Mouse (Mus musculus): ENCODE data around the gene Stk10. TPM values are rescaled to one million over a fixed set of nuclear protein-coding genes. Genes with fewer than 3 reads are reported as not detected.

The Stk10 gene
- polyA plus RNA-seq, 1 experiment from 2014 or later: 1.6 TPM

- WGBS: 62% methylated on average over 1 of the region's 1 CpGs
- Histone ChIP-seq H3K9ac (no peak overlapping the region), H3K4me3 (no peak overlapping the region), H3K36me3 (no peaks in the 10 kb centered on the region), H3K27me3 (no peaks in the 10 kb centered on the region), H3K9me3 (no peaks in the 10 kb centered on the region), H3K4me2 (no peak overlapping the region), H3K27ac (no peak overlapping the region), H3K4me1 (0 out of 2 replicates have a peak, but pooled peaks cover 8% of the 10 kb centered on the region)
- ATAC-seq (ENCODE audit: insufficient number of reproducible peaks, insufficient read depth, low FRiP score, low TSS enrichment, low read depth): no peak
Measured at GRCm38 (mm10) chr11:32625677-32626076, 92.6 kb downstream of the Stk10 start.

- 0 out of 2 replicates have a peak, but pooled peaks cover 8% of the 10 kb centered on the region for H3K4me1 ChIP-seq
- H3K9me3 ChIP-seq: no peaks in the 10 kb centered on the region
- no peak for ATAC-seq (ENCODE audit: insufficient number of reproducible peaks, insufficient read depth, low FRiP score, low TSS enrichment, low read depth)
- H3K4me3 ChIP-seq: no peak overlapping the region
- H3K27ac ChIP-seq: no peak overlapping the region
- H3K9ac ChIP-seq: no peak overlapping the region
- H3K27me3 ChIP-seq: no peaks in the 10 kb centered on the region
- H3K4me2 ChIP-seq: no peak overlapping the region
- no peaks in the 10 kb centered on the region for H3K36me3 ChIP-seq
- WGBS: 77% methylated on average over 6 of the region's 6 CpGs
Measured at GRCm38 (mm10) chr11:32626079-32626478, 93.0 kb downstream of the Stk10 start.

GRCm38 (mm10) chr11:32627900-32628299 is 94.8 kb downstream of the Stk10 start:
- Histone ChIP-seq H3K36me3 (no peaks in the 10 kb centered on the region), H3K27me3 (no peaks in the 10 kb centered on the region), H3K27ac (no peak overlapping the region), H3K9ac (no peak overlapping the region), H3K4me1 (0 out of 2 replicates have a peak, but pooled peaks cover 5% of the 10 kb centered on the region), H3K4me2 (no peak overlapping the region), H3K9me3 (no peaks in the 10 kb centered on the region), H3K4me3 (no peak overlapping the region)
- 79% methylated on average over 6 of the region's 6 CpGs for WGBS
- ATAC-seq (ENCODE audit: insufficient number of reproducible peaks, insufficient read depth, low FRiP score, low TSS enrichment, low read depth): no peak

- Histone ChIP-seq H3K9me3 (no peaks in the 10 kb centered on the region), H3K4me3 (no peak overlapping the region), H3K4me1 (no peaks in the 10 kb centered on the region), H3K36me3 (no peaks in the 10 kb centered on the region), H3K27ac (no peak overlapping the region), H3K27me3 (no peaks in the 10 kb centered on the region), H3K9ac (no peak overlapping the region), H3K4me2 (no peak overlapping the region)
- ATAC-seq (ENCODE audit: insufficient number of reproducible peaks, insufficient read depth, low FRiP score, low TSS enrichment, low read depth): no peak
- WGBS: 71% methylated on average over 4 of the region's 4 CpGs
Measured at GRCm38 (mm10) chr11:32629713-32630211, 96.7 kb downstream of the Stk10 start.

GRCm38 (mm10) chr11:32632671-32633070 is 99.6 kb downstream of the Stk10 start:
- H3K36me3 ChIP-seq: no peaks in the 10 kb centered on the region
- no peak overlapping the region for H3K4me2 ChIP-seq
- no peak overlapping the region for H3K27ac ChIP-seq
- no peak for ATAC-seq (ENCODE audit: insufficient number of reproducible peaks, insufficient read depth, low FRiP score, low TSS enrichment, low read depth)
- H3K9ac ChIP-seq: no peak overlapping the region
- no peaks in the 10 kb centered on the region for H3K4me1 ChIP-seq
- H3K27me3 ChIP-seq: no peaks in the 10 kb centered on the region
- WGBS: 95% methylated on average over 5 of the region's 5 CpGs
- H3K4me3 ChIP-seq: no peak overlapping the region
- no peaks in the 10 kb centered on the region for H3K9me3 ChIP-seq

- WGBS: 73% methylated on average over 3 of the region's 3 CpGs
- ATAC-seq (ENCODE audit: insufficient number of reproducible peaks, insufficient read depth, low FRiP score, low TSS enrichment, low read depth): no peak
Measured at GRCm38 (mm10) chr11:32633542-32633941, 100.4 kb downstream of the Stk10 start.

GRCm38 (mm10) chr11:32634143-32634542 is 101.0 kb downstream of the Stk10 start:
- ATAC-seq (ENCODE audit: insufficient number of reproducible peaks, insufficient read depth, low FRiP score, low TSS enrichment, low read depth): no peak
- WGBS: 85% methylated on average over 2 of the region's 2 CpGs
- H3K36me3 ChIP-seq: no peaks in the 10 kb centered on the region

More at GRCm38 (mm10) chr11:32633542-32633941, 100.4 kb downstream of the Stk10 start:
- no peaks in the 10 kb centered on the region for H3K9me3 ChIP-seq
- H3K9ac ChIP-seq: no peak overlapping the region
- H3K4me1 ChIP-seq: peaks cover 2% of the 10 kb centered on the region
- no peak overlapping the region for H3K4me2 ChIP-seq
- H3K27me3 ChIP-seq: no peaks in the 10 kb centered on the region
- H3K4me3 ChIP-seq: no peak overlapping the region
- H3K27ac ChIP-seq: no peak overlapping the region
- no peaks in the 10 kb centered on the region for H3K36me3 ChIP-seq

GRCm38 (mm10) chr11:32634842-32635241 is 101.7 kb downstream of the Stk10 start:
- 58% methylated on average over 2 of the region's 2 CpGs for WGBS
- no peak for ATAC-seq (ENCODE audit: insufficient number of reproducible peaks, insufficient read depth, low FRiP score, low TSS enrichment, low read depth)
- no peaks in the 10 kb centered on the region for H3K9me3 ChIP-seq

More at GRCm38 (mm10) chr11:32634143-32634542, 101.0 kb downstream of the Stk10 start:
- no peak overlapping the region for H3K27ac ChIP-seq
- H3K9me3 ChIP-seq: no peaks in the 10 kb centered on the region
- H3K4me3 ChIP-seq: no peak overlapping the region
- H3K4me1 ChIP-seq: peaks cover 8% of the 10 kb centered on the region
- no peaks in the 10 kb centered on the region for H3K27me3 ChIP-seq
- H3K4me2 ChIP-seq: no peak overlapping the region
- H3K9ac ChIP-seq: no peak overlapping the region

GRCm38 (mm10) chr11:32636275-32636674 is 103.2 kb downstream of the Stk10 start:
- no peaks in the 10 kb centered on the region for H3K36me3 ChIP-seq

More at GRCm38 (mm10) chr11:32634842-32635241, 101.7 kb downstream of the Stk10 start:
- Histone ChIP-seq H3K4me1 (peaks cover 12% of the 10 kb centered on the region), H3K4me2 (no peak overlapping the region), H3K36me3 (no peaks in the 10 kb centered on the region), H3K9ac (no peak overlapping the region), H3K4me3 (no peak overlapping the region), H3K27ac (no peak overlapping the region), H3K27me3 (no peaks in the 10 kb centered on the region)

GRCm38 (mm10) chr11:32638521-32639255 is 105.6 kb downstream of the Stk10 start:
- Histone ChIP-seq H3K4me3 (no peak overlapping the region), H3K4me2 (no peak overlapping the region), H3K36me3 (no peaks in the 10 kb centered on the region), H3K9me3 (no peaks in the 10 kb centered on the region), H3K27me3 (no peaks in the 10 kb centered on the region), H3K9ac (no peak overlapping the region), H3K4me1 (peaks cover 28% of the 10 kb centered on the region), H3K27ac (peak overlapping the region; percentile 23)
- no peak for ATAC-seq (ENCODE audit: insufficient number of reproducible peaks, insufficient read depth, low FRiP score, low TSS enrichment, low read depth)
- WGBS: 47% methylated on average over 8 of the region's 8 CpGs

More at GRCm38 (mm10) chr11:32636275-32636674, 103.2 kb downstream of the Stk10 start:
- ATAC-seq (ENCODE audit: insufficient number of reproducible peaks, insufficient read depth, low FRiP score, low TSS enrichment, low read depth): no peak
- H3K4me3 ChIP-seq: no peak overlapping the region
- H3K4me1 ChIP-seq: peaks cover 22% of the 10 kb centered on the region
- no peak overlapping the region for H3K27ac ChIP-seq
- WGBS: 83% methylated on average over 4 of the region's 4 CpGs
- no peaks in the 10 kb centered on the region for H3K9me3 ChIP-seq
- H3K9ac ChIP-seq: no peak overlapping the region
- no peak overlapping the region for H3K4me2 ChIP-seq
- H3K27me3 ChIP-seq: no peaks in the 10 kb centered on the region

- H3K4me1 ChIP-seq: peaks cover 34% of the 10 kb centered on the region
- no peak overlapping the region for H3K4me3 ChIP-seq
- no peak overlapping the region for H3K9ac ChIP-seq
- H3K27me3 ChIP-seq: no peaks in the 10 kb centered on the region
- H3K36me3 ChIP-seq: no peaks in the 10 kb centered on the region
- H3K27ac ChIP-seq: no peak overlapping the region
- 92% methylated on average over 4 of the region's 4 CpGs for WGBS
- ATAC-seq (ENCODE audit: insufficient number of reproducible peaks, insufficient read depth, low FRiP score, low TSS enrichment, low read depth): no peak
- H3K4me2 ChIP-seq: no peak overlapping the region
- H3K9me3 ChIP-seq: no peaks in the 10 kb centered on the region
Measured at GRCm38 (mm10) chr11:32640617-32641016, 107.5 kb downstream of the Stk10 start.

GRCm38 (mm10) chr11:32642249-32642876 is 109.3 kb downstream of the Stk10 start, which contains the start of gene Fbxw11:
Gene Fbxw11, plus strand, starts transcription at chr11:32642724.
- peak within 1 kb of the TSS; percentile 99 for H3K27ac ChIP-seq
- no peaks in the 10 kb centered on the region for H3K27me3 ChIP-seq
- WGBS: under 1% methylated on average over 64 of the region's 64 CpGs
- peak within 1 kb of the TSS; percentile 99 for H3K9ac ChIP-seq
- peaks cover 40% of the 10 kb centered on the region for H3K4me1 ChIP-seq
- peak; percentile 92 for ATAC-seq (ENCODE audit: insufficient number of reproducible peaks, insufficient read depth, low FRiP score, low TSS enrichment, low read depth)
- H3K9me3 ChIP-seq: no peaks in the 10 kb centered on the region
- no peaks in the 10 kb centered on the region for H3K36me3 ChIP-seq
- peak within 1 kb of the TSS; percentile 95 for H3K4me3 ChIP-seq
- peak within 1 kb of the TSS; percentile 73 for H3K4me2 ChIP-seq
